Mouse (Mus musculus): ENCODE results near the gene Golph3. TPM values are rescaled to one million over a fixed set of nuclear protein-coding genes. Genes with fewer than 3 reads are reported as not detected.

The Golph3 gene
- 89.1 and 91.2 TPM in 2 replicates for polyA plus RNA-seq (2012; rRNA removed)

DNA sequence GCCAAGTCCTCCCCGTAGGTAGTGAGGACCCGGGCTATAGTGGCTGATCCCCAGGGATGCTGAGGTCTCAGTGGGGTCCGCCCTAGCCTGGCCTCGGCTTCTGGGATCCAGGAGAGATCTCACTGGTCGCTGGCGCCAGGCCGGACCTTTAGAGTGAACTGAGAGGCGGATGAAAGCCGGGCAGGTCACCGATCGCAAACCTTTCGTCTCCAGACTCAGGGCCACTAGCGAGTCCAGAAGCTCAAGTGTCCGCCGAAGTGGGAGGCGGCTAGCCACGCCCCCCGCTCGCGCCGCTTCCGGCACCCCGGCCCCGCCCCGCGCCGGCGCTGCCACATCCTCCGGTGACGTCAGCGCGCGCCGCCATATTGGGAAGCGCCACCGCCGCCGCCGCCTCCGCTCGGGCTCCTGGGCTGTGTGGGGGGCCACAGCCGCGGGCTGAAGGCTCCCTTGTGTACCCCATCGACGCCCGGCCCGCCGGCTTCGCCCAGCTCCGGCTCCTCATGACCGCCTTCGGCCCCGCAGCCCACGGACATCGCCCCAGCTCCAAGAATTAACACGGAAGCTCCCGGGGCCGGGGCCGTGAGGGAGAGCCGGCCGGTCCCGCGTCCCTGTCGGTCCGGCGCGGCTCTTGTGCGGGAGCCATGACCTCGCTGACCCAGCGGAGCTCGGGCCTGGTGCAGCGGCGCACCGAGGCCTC is at the start of gene Golph3:
Gene Golph3 (plus strand): TSS at position 360 of the 697 bp plus-strand sequence.
- Histone ChIP-seq H3K27me3 (ENCODE audit: control insufficient read depth, insufficient read depth, low read length) (no peaks in the 10 kb centered on the region), H3K27ac (ENCODE audit: insufficient read depth, low read length) (peak within 1 kb of the TSS; percentile 92), H3K4me1 (ENCODE audit: control insufficient read depth, insufficient read depth, low read length) (peaks cover 10% of the 10 kb centered on the region), H3K4me3 (replicated peaks; ENCODE audit: insufficient read depth, low read depth, low read length) (peak within 1 kb of the TSS; percentile 84)
- peak; percentile 95 for DNase-seq
- WGBS = under 1% methylated on average over 72 of the region's 74 CpGs
- peak; percentile 55; the same call in 1 of the 2 replicates for TF ChIP-seq POLR2A (IDR thresholded peaks at IDR 0.05; ENCODE audit: borderline replicate concordance, insufficient read depth, low read length)
- no peak for TF ChIP-seq CTCF (IDR thresholded peaks at IDR 0.05; ENCODE audit: borderline replicate concordance, insufficient read depth, low read depth, low read length)

DNA sequence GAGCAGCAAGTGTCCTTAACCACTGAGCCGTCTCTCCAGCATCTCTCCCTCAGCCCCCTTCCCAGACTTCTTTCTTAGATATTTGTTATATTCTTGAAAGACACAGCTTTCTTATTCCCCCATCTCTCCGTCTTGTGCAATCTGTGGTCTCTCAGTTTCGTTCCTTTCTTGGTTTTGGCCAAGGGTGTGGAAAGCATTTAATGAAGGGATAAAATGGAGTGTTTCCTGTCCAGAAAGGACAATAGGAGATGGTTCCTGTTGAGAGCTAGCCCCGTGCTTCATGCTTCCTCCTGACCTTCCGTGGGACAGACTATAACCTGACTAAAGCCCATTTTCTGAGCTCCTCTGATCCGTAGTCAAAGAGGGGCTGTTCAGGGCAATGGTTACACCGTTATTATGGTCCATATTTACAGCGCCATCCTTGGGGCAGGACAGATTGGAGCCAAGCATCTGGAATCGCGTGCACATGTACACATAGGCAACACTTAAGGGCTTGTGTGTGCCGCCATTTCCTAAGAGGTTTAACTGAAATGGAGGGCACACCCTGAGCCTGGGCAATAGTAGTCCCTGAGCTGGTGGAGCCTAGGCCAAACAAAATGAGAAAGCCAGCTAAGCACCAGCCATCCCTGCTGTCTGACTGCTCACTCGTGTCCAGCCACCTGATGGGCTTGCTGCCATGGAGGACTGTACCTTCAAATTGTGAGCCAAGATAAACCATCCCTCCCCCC is 47.8 kb upstream of the Golph3 start:
- TF ChIP-seq POLR2A (IDR thresholded peaks at IDR 0.05; ENCODE audit: borderline replicate concordance, insufficient read depth, low read length) (no peak), CTCF (IDR thresholded peaks at IDR 0.05; ENCODE audit: borderline replicate concordance, insufficient read depth, low read depth, low read length) (no peak)
- 75% methylated on average over 12 of the region's 12 CpGs for WGBS
- no peak overlapping the region for H3K27ac ChIP-seq (ENCODE audit: insufficient read depth, low read length)

DNA sequence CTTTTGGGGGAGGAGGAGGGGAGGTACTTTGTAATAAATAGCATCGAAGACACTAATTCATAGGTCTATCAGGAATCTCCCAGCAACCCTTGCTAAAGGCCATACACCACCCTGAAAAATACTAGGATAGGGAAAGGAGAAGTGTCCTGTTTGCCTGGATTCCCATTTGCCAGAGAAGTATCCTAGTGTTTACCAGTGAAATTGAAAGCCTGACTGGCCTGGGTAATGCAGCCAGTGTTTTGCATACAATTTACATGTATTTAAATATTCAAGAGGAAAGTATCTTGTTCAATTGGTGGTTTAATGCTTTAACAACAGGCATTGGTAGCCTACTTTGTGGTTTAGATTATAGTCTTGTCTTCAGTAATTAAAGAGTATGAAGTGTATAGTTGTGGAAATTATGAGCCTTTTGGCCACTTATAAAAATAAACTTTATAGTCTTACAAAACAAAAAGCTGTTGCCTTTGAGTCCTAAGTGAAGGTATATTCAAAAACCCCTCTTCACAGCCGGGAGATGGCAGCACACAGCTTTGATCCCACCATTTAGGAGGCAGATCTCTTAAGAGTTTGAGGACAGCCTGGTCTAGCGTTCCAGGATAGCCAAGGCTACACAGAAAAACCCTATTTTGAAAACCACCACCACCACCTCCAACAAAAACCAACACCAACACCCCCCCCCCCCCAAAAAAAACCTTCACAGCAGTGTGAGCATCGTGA is 47.0 kb upstream of the Golph3 start:
- Histone ChIP-seq H3K27me3 (ENCODE audit: control insufficient read depth, insufficient read depth, low read length) (no peaks in the 10 kb centered on the region), H3K4me1 (ENCODE audit: control insufficient read depth, insufficient read depth, low read length) (no peaks in the 10 kb centered on the region), H3K27ac (ENCODE audit: insufficient read depth, low read length) (no peak overlapping the region), H3K4me3 (replicated peaks; ENCODE audit: insufficient read depth, low read depth, low read length) (no peak overlapping the region)
- no peak for DNase-seq
- 65% methylated on average over 4 of the region's 4 CpGs for WGBS
- TF ChIP-seq POLR2A (IDR thresholded peaks at IDR 0.05; ENCODE audit: borderline replicate concordance, insufficient read depth, low read length) (no peak), CTCF (IDR thresholded peaks at IDR 0.05; ENCODE audit: borderline replicate concordance, insufficient read depth, low read depth, low read length) (no peak)

More for the DNA sequence above, 47.8 kb upstream of the Golph3 start:
- no peak for DNase-seq
- Histone ChIP-seq H3K4me3 (replicated peaks; ENCODE audit: insufficient read depth, low read depth, low read length) (no peak overlapping the region), H3K27me3 (ENCODE audit: control insufficient read depth, insufficient read depth, low read length) (no peaks in the 10 kb centered on the region), H3K4me1 (ENCODE audit: control insufficient read depth, insufficient read depth, low read length) (no peaks in the 10 kb centered on the region)

DNA sequence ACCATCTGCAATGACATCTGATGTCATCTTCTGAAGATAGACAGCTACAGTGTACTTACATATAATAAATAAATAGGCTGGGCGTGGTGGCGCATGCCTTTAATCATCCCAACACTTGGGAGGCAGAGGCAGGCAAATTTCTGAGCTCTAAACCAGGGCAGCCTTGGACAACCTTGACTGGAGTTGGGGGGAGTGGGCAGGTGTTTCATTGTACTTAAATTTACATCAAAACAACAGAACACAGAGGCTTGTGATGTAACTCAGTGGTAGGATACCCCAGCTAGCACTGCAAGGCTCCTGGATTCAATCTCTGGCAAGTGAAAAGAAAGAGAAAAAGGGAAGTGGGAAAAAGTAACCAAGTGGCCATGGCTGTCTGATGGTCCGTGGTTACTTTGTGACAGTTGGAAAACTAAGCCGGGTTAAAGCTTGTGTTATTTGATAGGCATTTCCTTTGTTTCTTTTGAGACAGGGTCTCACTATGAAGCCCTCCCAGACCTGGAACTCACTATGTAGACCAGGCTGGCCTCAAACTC is 46.1 kb upstream of the Golph3 start:
- H3K27me3 ChIP-seq (ENCODE audit: control insufficient read depth, insufficient read depth, low read length) = no peaks in the 10 kb centered on the region
- no peak overlapping the region for H3K4me3 ChIP-seq (replicated peaks; ENCODE audit: insufficient read depth, low read depth, low read length)
- no peak for DNase-seq
- WGBS = 76% methylated on average over 4 of the region's 4 CpGs
- no peak overlapping the region for H3K27ac ChIP-seq (ENCODE audit: insufficient read depth, low read length)
- TF ChIP-seq POLR2A (IDR thresholded peaks at IDR 0.05; ENCODE audit: borderline replicate concordance, insufficient read depth, low read length) (no peak), CTCF (IDR thresholded peaks at IDR 0.05; ENCODE audit: borderline replicate concordance, insufficient read depth, low read depth, low read length) (no peak)
- no peaks in the 10 kb centered on the region for H3K4me1 ChIP-seq (ENCODE audit: control insufficient read depth, insufficient read depth, low read length)

DNA sequence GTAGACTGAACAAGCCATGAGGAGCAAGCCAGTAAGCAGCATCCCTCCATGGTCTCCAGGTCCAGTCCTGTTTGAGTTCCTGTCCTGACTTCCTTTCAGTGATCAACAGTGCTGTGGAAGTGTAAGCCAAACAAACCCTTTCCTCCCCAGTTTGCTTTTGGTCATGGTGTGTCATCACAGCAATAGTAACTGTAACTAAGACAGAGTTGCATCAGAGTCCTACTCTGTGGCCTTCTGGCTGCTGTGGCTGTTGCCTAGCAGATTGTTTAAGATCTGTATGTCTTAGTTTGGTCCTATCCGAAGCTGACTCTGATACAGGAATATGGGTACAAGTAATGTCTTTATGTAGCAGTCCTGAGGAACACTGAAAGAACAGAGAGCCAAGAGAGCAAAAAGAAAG is 41.4 kb upstream of the Golph3 start:
- no peak for DNase-seq
- no peaks in the 10 kb centered on the region for H3K27me3 ChIP-seq (ENCODE audit: control insufficient read depth, insufficient read depth, low read length)
- TF ChIP-seq POLR2A (IDR thresholded peaks at IDR 0.05; ENCODE audit: borderline replicate concordance, insufficient read depth, low read length) (no peak), CTCF (IDR thresholded peaks at IDR 0.05; ENCODE audit: borderline replicate concordance, insufficient read depth, low read depth, low read length) (no peak)
- 96% methylated on average over 1 of the region's 1 CpGs for WGBS
- H3K27ac ChIP-seq (ENCODE audit: insufficient read depth, low read length) = no peak overlapping the region
- no peak overlapping the region for H3K4me3 ChIP-seq (replicated peaks; ENCODE audit: insufficient read depth, low read depth, low read length)
- no peaks in the 10 kb centered on the region for H3K4me1 ChIP-seq (ENCODE audit: control insufficient read depth, insufficient read depth, low read length)

DNA sequence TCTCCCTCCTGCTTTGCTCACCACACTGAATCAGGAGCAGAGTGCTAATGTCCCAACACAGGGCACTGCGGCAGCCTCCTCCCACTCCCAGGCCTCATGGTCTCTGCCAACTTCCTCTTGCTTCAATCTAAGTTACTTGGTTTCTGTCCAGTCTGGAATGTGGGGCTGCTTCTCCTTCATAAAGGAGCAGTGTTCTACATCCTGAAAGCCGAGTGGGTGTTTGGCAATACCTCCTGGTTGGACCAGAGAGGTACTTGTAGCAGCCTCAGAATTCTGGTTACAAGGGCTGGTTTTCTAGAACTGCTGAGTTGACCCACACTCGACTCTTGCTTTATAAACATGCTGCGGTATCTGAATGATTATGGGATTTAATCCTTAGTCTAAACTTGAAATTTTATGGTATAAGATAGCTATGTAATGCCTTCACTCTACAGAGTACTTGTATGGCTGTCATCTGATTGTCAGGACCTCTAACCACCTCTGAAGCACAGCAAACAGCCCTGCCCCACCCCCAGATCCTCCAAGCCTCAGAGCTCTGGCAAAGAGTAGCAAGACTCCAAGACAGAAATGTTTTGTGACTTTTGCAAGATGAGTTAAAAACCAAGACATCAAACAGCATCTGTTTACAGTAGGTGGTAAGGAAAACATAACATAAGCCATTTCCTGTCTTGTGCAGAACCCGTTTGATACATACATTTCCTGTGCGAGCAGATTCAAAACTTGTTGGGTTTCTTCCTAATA is 36.3 kb upstream of the Golph3 start:
- no peaks in the 10 kb centered on the region for H3K4me1 ChIP-seq (ENCODE audit: control insufficient read depth, insufficient read depth, low read length)
- 70% methylated on average over 6 of the region's 6 CpGs for WGBS
- H3K27ac ChIP-seq (ENCODE audit: insufficient read depth, low read length) = no peak overlapping the region
- TF ChIP-seq POLR2A (IDR thresholded peaks at IDR 0.05; ENCODE audit: borderline replicate concordance, insufficient read depth, low read length) (no peak), CTCF (IDR thresholded peaks at IDR 0.05; ENCODE audit: borderline replicate concordance, insufficient read depth, low read depth, low read length) (no peak)
- DNase-seq = no peak
- H3K27me3 ChIP-seq (ENCODE audit: control insufficient read depth, insufficient read depth, low read length) = no peaks in the 10 kb centered on the region
- H3K4me3 ChIP-seq (replicated peaks; ENCODE audit: insufficient read depth, low read depth, low read length) = no peak overlapping the region

DNA sequence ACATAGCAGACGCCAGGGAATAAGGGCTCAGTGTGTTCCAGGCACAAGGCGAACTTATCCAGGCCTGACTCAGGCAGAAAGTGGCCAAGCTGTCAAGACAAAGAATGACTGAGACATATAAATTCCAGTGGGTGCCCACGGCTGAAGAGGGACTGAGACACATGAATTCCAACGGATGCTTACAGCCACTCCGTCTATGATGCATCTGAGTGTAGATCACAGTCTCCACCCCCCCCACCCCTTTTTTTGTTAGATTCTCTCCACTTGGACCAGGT is 35.8 kb upstream of the Golph3 start:
- no peak for DNase-seq
- WGBS = 70% methylated on average over 5 of the region's 5 CpGs

More for the DNA sequence above, 35.8 kb upstream of the Golph3 start:
- no peaks in the 10 kb centered on the region for H3K4me1 ChIP-seq (ENCODE audit: control insufficient read depth, insufficient read depth, low read length)
- no peaks in the 10 kb centered on the region for H3K27me3 ChIP-seq (ENCODE audit: control insufficient read depth, insufficient read depth, low read length)
- no peak overlapping the region for H3K4me3 ChIP-seq (replicated peaks; ENCODE audit: insufficient read depth, low read depth, low read length)
- H3K27ac ChIP-seq (ENCODE audit: insufficient read depth, low read length) = no peak overlapping the region
- TF ChIP-seq CTCF (IDR thresholded peaks at IDR 0.05; ENCODE audit: borderline replicate concordance, insufficient read depth, low read depth, low read length) (no peak), POLR2A (IDR thresholded peaks at IDR 0.05; ENCODE audit: borderline replicate concordance, insufficient read depth, low read length) (no peak)
